Mouse (Mus musculus): ENCODE data around the gene Ppp1r27.
"Not testable (repeated sequence)": the region's sequence is repeated elsewhere in the genome, so short reads cannot be mapped to it uniquely, and the experiment has no call there.

Gene Ppp1r27

GRCm38 (mm10) chr11:120550810-120551440, at the start of gene Ppp1r27:
Gene Ppp1r27 (minus strand): TSS chr11:120551132.
- no peak for DNase-seq

- no peak for DNase-seq
Observed at GRCm38 (mm10) chr11:120600716-120601115, 49.8 kb upstream of the Ppp1r27 start.

- no peak for DNase-seq
Observed at GRCm38 (mm10) chr11:120598990-120599549, 48.1 kb upstream of the Ppp1r27 start.

GRCm38 (mm10) chr11:120598283-120598989, 47.5 kb upstream of the Ppp1r27 start, which contains the start of the genes Alyref and Anapc11:
Gene Alyref (minus strand): TSS chr11:120598365.
Gene Anapc11 (plus strand): TSS chr11:120598421.
- peak; percentile 92 to 97 for DNase-seq

- DNase-seq = peak in 1 of 2 experiments; percentile 66
Observed at GRCm38 (mm10) chr11:120597240-120598235, 46.6 kb upstream of the Ppp1r27 start.

- no peak for DNase-seq
Observed at GRCm38 (mm10) chr11:120588531-120588930, 37.6 kb upstream of the Ppp1r27 start.

GRCm38 (mm10) chr11:120583937-120584336, 33.0 kb upstream of the Ppp1r27 start:
- DNase-seq = no peak

GRCm38 (mm10) chr11:120582982-120583293, 32.0 kb upstream of the Ppp1r27 start:
- not testable (repeated sequence) for DNase-seq

GRCm38 (mm10) chr11:120582268-120582981, 31.5 kb upstream of the Ppp1r27 start:
- peak in 1 of 2 experiments; percentile 69 for DNase-seq

GRCm38 (mm10) chr11:120581490-120582267, 30.7 kb upstream of the Ppp1r27 start, which contains the start of gene Arhgdia:
Gene Arhgdia (minus strand): TSS chr11:120581624.
- peak; percentile 86 to 94 for DNase-seq

GRCm38 (mm10) chr11:120580871-120581331, 30.0 kb upstream of the Ppp1r27 start:
- DNase-seq = peak; percentile 36 to 53

- DNase-seq = peak; percentile 37 to 74
Observed at GRCm38 (mm10) chr11:120580190-120580589, 29.3 kb upstream of the Ppp1r27 start.

- DNase-seq = peak; percentile 80 to 83
Observed at GRCm38 (mm10) chr11:120579316-120580107, 28.6 kb upstream of the Ppp1r27 start.

GRCm38 (mm10) chr11:120578694-120579243, 27.8 kb upstream of the Ppp1r27 start:
- peak in 1 of 2 experiments; percentile 71 for DNase-seq

- DNase-seq = peak; percentile 62 to 82
Observed at GRCm38 (mm10) chr11:120578024-120578693, 27.2 kb upstream of the Ppp1r27 start.

- peak; percentile 59 to 82 for DNase-seq
Observed at GRCm38 (mm10) chr11:120577211-120578023, 26.5 kb upstream of the Ppp1r27 start.

- DNase-seq = peak; percentile 76 to 92
Observed at GRCm38 (mm10) chr11:120576365-120576981, 25.5 kb upstream of the Ppp1r27 start.

- no peak for DNase-seq
Observed at GRCm38 (mm10) chr11:120575940-120576339, 25.0 kb upstream of the Ppp1r27 start.

Measured in kidney, postnatal 25 days (tissue).